Mouse (Mus musculus): ENCODE results near the gene Pdzd7.

GRCm38 (mm10) chr19:45021362-45021761 lies 24.2 kb downstream of the Pdzd7 start:
- no peak for TF ChIP-seq CTCF (IDR thresholded peaks at IDR 0.05; ENCODE audit: low read depth)
- no peak for TF ChIP-seq EP300 (optimal IDR thresholded peaks at IDR 0.05)
